Mouse (Mus musculus) kidney, postnatal 10 days (tissue): ENCODE measurements around the gene Sp100.
"Not testable (repeated sequence)": the region's sequence is repeated elsewhere in the genome, so short reads cannot be mapped to it uniquely, and the experiment has no call there.

ENCODE experiments used
- DNase-seq: peaks from one replicate; pipeline ENCODE4 v3.0.0; 2021; ENCODE audit warnings: mixed read lengths

Gene Sp100

DNA sequence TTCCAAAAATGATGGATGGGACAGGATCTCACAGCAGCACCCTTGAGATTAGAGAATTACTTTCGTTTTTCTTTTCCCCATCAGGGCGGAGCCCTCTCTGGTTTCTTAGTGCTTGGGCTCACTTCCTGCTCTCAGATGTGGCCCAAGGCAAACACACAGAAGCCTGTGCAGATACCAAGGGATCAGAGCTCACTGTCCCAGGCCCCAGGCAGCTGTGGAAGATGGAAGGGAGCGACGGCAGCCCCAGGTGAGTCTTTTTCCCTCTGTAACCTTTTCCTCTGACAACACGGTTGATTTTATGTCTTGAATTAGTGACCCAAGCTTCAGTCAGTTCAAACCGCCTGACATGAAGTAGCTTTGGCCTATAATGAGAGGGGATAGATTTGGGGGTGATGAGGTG, at the start of gene Sp100:
Sp100 (plus strand) TSS at position 108 of the 400 bp plus-strand sequence.
- DNase-seq = peak; percentile 31

DNA sequence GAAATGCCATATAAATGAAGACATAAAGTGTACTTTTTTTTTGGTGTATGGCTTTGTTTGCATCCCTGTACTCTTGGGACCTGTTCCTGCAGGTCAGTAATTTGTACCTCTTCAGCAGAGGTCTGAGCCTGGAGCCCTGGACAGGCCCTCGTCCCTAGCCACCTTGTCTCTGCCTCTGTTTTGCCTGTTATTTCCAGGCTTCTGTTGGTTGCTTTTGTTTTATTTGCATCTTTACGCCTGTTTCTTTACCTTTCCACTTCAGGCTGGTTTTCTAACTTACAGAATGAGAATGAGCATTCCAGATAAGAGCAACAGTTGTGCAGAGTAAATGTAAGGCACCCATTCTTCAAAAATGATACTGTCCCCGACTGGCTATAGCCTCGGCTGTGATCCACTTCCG, 49.7 kb upstream of the Sp100 start, which contains the start of gene Sp140:
Sp140 (plus strand) TSS at position 301 of the 400 bp plus-strand sequence.
- not testable (repeated sequence) for DNase-seq

DNA sequence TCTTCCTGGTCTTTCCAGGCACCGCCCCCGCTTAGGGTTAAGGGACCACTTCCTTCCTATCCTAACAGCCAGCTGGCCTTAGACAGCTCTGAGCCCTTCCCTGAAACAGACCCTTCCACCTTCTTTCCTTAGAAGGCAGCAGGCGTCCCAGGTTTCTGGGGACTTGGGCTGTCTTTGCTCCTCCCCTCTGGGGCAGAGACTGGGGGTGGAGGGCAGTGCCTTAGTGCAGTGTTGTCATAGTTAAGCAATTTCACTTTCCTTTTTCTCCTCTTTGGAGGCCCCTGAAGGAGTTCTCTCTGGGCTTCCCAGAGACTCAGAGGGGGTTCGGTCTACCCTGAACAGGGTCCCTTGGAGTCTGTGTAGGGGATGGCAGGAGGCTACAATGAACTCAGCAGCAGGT, 49.0 kb upstream of the Sp100 start:
- DNase-seq = peak; percentile 6

DNA sequence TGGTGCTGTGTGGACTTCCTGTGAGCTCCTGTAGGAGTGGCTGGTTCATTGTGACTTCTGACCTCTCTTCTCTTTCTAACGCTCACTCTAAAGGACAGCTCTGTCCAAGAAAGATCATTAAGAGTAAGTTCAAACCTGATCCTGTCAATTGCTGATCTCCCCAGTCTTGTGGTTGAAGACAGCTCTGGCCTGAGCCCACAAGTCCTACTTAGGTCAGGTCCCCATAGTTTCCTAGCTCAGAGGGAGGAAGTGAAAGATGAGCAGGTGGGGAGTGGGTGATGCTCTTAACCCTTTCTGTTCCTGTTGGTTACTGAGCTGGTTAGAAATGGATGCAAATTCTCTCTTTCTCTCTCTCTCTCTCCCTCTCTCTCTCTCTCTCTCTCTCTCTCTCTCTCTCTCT, 45.4 kb upstream of the Sp100 start:
- DNase-seq = not testable (repeated sequence)

DNA sequence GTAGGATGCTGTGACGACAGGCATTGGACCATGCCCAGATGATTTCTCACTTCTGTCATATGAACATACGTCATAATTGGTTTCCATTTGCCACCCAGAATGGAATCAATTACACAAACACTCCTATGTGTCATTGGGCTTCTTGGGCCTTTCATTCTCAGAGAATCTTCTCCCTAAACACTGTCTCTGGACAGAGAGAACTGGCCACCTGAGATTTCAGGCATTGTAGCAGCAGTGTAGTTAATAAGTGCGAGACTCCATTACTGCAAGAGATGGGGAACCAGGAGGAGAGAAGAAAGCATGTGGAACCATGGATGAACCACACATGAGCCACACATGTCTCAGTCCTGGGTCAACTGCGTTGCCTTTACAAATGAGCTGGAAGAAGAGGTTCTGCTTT, 41.4 kb upstream of the Sp100 start:
- DNase-seq = not testable (repeated sequence)

DNA sequence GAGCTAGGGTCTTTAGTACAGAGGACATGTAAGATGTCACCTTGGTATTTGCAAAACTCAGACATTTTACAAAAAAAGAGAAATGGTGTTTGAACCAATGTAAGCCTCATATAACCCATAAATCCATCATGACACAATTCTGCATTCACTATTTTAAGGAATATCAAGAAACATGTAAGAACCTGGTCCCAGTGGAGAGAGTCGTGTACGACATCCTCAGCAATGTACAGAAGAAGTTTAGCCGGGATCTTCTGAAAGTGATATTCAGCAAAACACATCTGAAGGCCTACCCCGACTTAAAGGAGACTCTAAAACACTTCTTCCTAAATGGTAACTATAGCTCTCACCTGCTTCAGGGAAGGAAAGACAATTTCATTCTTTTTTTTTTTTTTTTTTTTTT, 39.2 kb upstream of the Sp100 start:
- not testable (repeated sequence) for DNase-seq

DNA sequence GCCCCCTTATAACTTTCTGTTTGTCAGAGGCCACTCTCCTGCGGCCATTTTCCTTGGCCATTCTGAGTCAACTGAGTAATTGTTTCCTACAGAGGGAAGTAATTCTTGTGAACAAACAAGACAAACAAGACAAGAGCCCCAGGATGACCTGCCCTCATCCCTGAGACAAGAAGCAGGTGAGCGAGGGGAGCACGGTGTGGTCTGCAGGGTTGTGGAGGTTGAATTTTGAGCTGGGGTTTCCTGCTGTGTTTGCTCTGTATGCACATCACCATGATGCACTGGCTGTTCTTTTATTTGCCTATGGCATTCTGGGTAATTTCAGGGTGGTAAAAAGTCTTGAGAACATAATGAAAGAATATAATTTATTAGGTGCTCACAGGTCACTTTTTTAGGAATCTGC, 34.7 kb upstream of the Sp100 start:
- not testable (repeated sequence) for DNase-seq

DNA sequence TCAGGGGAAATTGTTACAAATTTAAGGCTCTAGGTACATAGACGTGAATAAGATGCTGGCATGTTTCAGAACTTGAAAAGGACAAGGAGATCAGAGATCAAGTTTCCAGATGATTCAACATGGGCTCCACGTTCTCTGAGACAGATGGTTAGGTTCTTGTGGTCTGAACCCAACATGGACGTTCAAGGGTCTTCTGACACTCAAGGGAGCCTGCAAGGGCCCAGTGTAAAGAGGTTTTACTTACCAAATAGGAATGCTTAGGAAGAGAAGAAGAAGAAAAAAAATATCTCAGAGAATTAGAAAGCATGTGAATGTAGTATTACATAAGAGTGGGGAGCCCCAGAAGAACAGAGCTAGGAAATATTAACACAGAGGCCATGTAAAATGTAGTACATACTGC, 34.0 kb upstream of the Sp100 start:
- not testable (repeated sequence) for DNase-seq

DNA sequence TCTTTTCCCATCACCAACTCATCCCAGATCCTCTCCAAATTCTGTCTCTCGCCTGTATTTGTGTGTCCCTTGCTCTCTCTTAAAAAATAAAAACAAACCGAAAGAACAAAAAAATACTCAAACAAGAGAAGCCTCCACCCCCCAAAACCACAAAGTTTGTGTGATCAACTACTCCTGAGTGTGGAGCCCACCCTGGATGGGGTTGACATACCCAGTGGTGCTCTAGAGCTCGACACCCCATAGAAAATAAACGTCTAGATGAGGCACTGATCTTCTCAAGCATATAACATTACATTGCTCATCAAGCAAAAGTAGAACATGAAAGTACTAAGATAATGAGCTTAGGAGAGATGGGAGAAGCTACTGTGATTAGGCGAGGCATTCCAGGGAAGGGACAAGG, 32.6 kb upstream of the Sp100 start:
- DNase-seq = not testable (repeated sequence)

DNA sequence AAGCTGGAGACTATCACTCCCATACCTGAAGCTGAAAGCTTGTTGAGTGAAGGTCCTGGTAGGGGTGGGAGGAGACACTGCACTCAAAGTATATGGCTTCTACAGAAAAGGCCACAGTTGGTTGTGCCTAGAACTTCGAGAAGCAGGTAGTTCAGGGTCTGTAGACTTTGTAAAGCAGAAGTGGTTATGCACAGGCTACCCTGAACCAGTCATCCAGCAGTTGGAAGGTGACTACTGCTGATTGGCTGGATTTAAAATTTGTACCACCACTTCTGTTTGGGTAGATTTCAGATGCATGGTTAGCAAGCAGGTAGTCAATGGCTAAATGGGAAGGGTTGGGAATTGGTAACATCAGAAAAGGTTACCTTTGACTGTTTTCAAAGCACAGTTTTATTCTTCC, 31.1 kb upstream of the Sp100 start:
- DNase-seq = not testable (repeated sequence)

DNA sequence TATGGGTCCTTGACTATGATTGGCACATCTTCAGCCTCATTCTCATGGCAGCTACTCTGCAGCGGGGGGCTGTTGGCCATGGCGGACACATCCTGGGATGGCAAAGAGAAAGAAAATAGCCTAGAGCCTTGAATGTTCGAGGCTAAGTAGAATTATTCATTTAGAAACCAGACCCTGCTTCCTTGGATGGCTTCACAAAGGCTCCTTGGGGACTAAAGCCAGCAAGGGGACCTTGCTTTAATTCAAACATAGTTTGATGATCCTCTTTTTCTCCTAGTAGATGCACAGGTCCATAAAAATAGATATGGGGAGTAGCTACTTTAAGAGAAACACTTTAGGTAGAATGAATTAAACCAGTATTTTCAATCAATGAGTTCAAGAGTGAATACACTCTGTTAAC, 12.9 kb upstream of the Sp100 start:
- not testable (repeated sequence) for DNase-seq

DNA sequence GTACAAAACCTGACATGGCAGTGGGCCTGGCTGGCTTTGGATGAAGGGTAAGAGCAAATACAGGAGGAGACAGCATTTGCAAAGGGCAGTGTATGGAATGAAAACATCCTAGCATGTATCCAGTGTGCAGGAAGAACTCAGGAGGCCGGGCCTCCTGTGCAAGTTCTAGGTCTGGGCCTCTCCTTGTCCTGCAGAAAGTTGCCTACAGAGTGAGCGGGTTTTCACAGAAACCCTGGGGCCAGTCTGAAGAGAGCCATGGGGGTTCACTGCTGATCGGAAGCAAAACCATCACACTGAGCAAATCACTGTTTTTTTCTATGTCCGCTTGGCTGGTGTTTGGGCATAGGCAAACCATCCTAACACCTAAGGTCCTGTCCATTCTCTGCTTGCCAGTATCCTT, 11.6 kb upstream of the Sp100 start:
- DNase-seq = not testable (repeated sequence)

DNA sequence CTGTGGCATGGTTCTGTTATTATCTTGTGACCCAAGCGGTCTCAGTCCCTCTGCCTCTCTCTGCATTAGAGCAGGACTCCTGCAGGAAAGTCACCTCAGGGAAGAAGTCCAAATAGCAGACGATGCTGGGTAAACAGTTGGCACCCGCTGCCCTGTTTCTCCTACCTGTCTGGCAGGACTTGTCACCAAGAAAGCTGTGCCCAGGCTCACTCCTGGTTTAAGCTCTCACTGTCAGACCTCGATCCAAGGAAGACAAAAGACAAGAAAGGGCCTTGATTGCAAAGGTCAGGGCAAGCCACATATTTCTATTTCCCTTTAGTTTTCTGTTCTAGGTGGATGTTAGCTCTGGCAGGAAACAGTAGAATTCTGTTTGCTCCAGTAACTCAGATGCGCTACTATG, 736 bp downstream of the Sp100 start:
- not testable (repeated sequence) for DNase-seq

DNA sequence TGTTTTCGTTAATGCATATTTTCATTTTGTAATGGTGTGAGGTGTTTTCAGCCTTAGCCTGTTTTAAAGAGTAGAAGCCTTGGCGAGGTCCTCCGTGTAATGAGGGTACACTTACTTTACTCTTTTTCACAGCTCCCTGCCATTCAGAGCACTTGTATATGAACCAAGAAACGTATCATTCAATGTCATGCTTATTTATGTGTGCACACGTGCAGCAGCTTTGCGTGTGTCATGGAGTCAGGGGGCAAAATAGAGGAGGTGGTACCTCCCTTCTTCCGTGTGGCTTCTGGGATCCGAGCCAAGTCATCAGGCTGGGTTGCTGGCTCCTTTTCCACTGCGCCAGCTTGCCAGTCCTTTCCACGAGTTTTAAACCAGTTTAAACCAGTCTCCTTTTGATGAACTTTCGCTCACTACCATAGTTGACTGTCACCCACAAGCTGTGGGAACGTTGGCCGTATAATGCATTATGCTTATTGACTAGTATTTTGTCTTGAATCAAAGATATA, 2.0 kb downstream of the Sp100 start:
- peak; percentile 37 for DNase-seq

DNA sequence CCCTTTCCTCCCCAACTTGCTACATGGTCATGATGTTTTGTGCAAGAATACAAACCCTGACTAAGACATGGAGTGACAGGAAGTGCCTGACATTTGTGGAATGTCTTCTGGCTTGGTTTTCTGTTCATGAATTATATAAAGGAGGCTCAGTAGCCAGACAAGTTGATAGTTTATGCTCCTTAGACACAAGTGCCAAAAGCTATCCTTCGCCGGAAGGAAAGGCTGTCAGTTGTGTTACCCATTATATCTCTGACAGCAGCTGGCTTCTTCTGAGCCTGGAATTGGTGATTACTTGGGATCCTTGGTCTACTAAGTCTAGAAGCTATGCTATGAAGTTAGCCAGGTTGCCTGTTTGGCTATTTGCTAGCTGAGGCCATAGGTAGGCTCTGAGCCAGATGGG, 7.4 kb downstream of the Sp100 start:
- not testable (repeated sequence) for DNase-seq

DNA sequence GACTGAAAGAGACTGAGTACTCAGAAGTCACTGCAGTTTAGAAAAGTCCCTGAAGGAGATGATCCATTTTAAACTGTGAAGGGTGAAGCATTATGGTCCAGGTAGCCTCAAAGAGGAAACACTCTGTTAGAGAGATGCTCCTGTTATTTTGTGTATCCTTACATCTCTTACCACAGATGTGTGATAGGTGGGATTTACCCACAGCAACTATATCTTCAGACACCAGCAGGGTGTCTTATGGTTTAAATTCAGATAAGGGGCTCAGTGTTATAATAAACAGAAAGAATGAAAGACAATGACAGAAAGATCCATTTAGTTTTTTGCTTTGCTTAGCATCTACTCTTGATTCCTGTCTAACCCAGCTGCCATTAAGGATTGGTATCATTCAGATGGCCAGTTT, 14.5 kb downstream of the Sp100 start:
- no peak for DNase-seq

DNA sequence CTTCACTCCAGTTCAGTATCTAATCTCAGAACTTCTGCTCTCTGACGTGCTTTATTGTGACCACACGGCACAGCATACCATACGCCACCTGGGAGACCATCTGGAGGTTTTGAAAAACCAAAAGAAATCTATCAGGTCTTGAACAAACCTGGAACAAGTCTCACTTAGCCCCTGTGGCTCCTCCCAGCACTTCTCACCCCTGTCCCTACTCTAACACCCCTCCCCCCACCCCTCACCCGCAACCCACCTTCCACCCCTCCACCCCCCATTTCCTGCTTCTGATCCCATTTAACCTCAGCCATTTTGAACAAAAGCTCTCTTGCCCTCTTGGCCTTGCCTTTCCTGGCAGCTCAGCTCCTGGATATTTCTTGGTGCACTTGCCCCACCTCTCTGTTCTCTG, 30.4 kb downstream of the Sp100 start:
- peak; percentile 22 for DNase-seq

DNA sequence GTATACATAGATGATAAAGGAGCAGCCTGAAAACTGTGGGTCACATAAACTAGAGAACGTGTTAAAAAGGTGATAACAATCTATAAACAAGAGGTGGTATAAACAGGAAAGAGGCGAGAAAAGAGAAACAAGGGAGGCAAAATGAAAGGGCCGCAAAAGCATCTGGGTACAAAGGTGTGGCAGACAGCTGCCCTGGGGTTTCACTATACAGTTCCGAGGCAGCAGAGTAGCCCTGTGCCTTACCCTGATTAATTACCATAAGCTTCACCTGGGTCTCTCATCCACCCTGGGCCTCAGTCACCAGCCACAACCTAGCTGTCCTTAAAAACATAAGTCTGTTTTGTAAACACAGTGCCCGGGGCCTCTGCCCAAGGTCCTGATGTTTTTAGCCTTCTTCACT, 36.9 kb downstream of the Sp100 start:
- no peak for DNase-seq

DNA sequence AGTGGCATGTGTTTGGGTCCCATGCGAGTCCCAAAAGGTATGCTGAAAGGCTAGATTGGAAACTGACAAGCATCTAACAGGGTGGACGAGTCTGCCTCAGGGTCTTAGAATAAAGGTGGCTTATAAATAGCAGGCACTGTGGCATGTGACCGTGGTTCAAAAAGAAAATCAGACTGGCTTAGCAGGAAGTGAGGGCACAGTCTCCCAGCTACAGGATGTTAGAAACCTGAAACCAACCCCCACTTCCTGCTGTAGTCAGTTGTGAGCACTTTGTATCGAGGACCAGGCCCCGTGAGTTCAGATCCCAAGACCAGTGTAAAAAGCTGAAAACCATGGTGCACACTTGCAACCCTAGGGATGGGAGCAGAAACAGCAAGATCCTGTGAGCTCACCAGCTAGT, 37.6 kb downstream of the Sp100 start:
- DNase-seq = no peak

DNA sequence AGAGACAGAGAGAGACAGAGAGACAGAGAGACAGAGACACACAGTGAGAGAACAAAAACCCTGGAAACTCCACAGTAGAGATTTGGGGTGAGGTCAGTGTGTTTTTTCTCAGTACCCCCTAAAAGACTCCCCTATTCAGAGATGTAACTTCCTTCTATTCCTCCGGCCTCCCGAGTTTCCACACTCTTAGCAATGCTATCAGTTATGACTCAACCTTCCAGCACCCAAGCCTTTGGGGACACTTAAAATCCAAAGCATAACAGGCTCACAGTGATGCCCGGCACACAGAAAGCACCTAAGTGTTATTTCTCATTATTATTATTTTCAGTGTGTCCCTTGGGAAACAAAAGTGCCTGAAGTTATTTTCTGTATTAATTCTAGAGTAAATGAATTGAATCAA, 40.8 kb downstream of the Sp100 start:
- no peak for DNase-seq

DNA sequence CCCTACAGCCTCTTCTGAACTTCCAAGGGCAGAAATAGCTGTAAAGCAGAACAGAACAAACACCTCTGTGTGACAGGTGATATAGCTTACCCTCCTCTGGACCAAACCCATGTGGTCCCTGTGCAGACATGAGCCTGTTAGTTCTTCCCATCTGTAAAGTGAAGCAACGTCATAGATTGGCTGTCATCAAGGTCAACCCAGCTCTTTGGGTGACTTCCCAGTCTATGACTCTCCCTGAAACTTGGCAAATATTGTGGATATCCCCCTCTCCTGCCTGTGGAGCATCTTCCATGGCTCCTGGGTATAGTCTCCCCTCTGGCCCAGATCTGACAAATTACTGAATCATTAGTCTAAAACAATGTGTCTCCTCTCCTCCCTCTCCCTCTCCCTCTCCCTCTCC, 42.5 kb downstream of the Sp100 start:
- DNase-seq = no peak

DNA sequence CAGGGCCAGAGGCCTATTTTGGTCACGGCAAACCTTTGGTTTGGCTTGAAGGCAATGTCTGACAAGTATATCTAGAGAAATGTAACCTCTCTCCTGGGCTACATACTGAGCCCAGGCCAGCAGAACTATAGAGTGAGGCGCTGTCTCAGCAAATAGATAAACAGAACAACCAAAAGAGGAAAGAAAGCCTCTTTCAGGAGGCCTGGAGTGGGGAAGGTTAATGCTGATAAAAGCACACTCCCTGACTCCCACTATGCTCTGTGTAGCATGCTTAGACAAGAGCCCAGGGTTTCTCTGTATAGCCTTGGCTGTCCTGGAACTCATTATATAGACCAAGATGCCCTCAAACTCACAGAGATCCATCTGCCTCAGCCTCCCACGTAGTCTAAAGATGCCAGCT, 43.5 kb downstream of the Sp100 start:
- no peak for DNase-seq

DNA sequence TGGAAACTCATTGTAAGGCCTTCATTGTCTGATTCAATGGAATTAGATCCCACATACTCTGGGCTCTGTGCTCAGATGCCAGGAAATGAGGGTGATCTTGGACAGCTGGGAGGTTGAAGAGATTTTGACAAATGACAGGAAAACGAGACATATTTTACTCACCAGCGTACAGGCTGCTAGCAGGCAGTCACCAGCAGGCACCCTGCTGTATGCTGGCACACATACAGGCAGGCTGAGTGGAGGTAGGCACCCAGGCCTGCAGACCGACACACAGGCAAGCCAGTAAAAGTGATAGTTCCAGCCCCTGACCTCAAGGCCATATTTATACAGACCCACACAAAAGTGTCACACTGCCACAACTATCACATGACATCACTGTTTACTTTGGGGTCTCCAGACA, 45.9 kb downstream of the Sp100 start:
- DNase-seq = no peak

DNA sequence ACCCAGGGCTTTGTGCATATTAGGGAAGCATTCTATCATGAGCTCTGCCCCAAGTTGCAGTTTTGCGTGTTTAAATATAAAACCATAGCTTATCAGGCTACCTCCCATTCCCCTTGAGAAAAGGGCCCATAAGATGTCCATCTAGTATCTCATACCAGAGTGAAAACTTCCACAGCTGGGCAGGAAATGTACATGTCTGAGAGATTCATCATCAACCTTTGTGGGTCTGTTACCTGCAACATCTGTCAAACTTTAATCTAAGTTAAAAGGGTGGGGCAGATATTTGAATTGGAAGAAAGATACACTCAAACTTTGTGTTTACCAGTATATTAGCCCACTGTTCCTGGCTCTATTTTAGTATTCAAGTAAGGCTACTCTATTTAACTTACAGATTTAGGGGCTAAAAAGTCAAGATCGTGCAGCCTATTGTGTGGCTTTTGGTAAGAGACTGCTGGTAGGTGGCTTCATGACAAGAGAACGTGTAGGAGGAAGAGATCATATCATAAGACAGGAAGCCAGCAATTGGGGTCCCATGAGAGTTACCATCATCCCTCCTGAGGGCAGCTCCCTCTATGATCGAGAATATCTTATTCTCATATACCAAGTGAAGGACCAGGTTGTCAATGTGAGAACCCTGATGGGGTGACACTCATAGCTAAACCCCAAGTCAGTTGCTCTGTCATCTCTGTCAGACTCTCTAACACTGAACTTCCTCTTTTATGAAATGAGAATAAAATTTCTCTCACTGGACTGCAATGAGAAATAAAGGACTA, 48.1 kb downstream of the Sp100 start:
- DNase-seq = no peak

DNA sequence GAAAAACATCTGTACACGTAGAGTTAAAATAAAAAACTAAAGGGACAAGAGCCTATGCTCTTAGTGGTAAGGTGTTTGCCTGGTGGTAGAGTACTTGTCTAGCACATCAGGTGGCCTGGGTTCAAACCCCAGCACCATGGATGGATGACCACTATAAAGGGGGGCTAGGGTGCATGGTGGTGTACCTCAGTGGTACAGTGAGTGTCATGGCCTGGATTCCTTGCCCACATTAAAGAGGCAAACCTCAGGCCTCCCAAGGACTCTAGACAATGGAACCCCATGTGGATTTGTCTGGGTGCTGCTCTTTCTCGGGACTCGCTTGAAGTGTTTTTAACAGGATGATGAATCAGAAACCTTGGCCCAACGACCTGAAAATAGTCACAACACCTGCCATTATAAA, 52.7 kb downstream of the Sp100 start:
- DNase-seq = no peak
